Mouse (Mus musculus): ENCODE results near the gene Gsg1l. TPM values are rescaled to one million over a fixed set of nuclear protein-coding genes. Genes with fewer than 3 reads are reported as not detected.

Gsg1l gene
- polyA plus RNA-seq, 1 experiment, result 0.58 TPM

DNA sequence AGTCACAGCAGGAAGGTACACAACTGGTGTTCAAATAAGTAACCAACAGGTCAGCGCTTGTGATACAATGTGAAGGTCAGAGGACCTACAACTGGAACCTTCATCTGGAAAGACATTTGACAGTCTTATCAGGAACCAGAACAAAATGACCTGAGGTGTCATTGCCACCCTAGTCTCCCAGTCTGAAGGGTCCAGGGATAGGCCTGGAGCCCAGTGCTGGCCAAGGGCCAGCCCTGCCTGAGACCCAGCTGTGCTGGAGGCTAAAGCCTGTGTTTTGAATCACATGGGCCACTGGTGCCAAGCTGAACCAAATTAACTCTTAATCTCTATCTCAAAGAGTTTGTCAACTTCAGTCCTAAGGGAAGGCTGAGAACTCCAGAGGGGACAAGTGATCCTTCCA is 86.1 kb downstream of the Gsg1l start:
- H3K9me3 ChIP-seq, result no peaks in the 10 kb centered on the region
- no peaks in the 10 kb centered on the region for H3K36me3 ChIP-seq (replicated peaks; ENCODE audit: low read length)
- H3K4me1 ChIP-seq, result peaks cover 5% of the 10 kb centered on the region; the same call in 1 of the 2 replicates
- TF ChIP-seq FLI1 (IDR thresholded peaks at IDR 0.05; ENCODE audit: low read length) (no peak), GATA1 (IDR thresholded peaks at IDR 0.05; ENCODE audit: borderline replicate concordance, low read length) (no peak)
- no peak overlapping the region for H3K4me3 ChIP-seq (replicated peaks)
- peaks cover 47% of the 10 kb centered on the region for H3K27me3 ChIP-seq (replicated peaks)

DNA sequence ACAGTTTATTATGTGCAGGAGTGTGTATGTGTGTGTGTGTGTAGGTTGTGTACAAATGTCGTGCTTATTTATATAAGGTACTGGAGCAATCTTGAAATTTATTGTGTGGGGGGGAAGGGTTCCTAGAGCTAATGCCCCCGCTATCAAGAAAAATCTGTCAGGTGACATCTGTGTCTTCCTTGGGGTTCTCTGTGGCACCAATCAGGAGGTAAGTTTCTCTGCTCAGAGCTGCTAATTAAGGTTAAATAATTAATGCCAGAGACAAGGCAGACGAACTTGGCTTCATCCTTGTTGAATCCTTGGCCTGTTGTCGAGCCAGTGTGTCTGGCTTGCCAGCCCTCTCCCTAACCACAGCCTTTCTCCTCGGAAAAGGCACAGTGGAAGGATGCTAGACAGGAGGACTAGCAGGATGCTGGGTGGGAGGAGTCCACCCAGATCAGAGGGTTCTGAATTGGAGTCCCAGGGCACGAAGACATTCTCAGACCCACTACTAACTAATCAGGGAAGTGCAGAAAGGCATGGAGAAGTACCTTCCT is 89.8 kb downstream of the Gsg1l start:
- peaks cover 59% of the 10 kb centered on the region for H3K27me3 ChIP-seq (replicated peaks)
- no peaks in the 10 kb centered on the region for H3K9me3 ChIP-seq
- H3K4me1 ChIP-seq, result peaks cover 5% of the 10 kb centered on the region; the same call in 1 of the 2 replicates
- TF ChIP-seq GATA1 (IDR thresholded peaks at IDR 0.05; ENCODE audit: borderline replicate concordance, low read length), result no peak
- no peak for TF ChIP-seq FLI1 (IDR thresholded peaks at IDR 0.05; ENCODE audit: low read length)
- H3K36me3 ChIP-seq (replicated peaks; ENCODE audit: low read length), result no peaks in the 10 kb centered on the region
- no peak overlapping the region for H3K4me3 ChIP-seq (replicated peaks)

DNA sequence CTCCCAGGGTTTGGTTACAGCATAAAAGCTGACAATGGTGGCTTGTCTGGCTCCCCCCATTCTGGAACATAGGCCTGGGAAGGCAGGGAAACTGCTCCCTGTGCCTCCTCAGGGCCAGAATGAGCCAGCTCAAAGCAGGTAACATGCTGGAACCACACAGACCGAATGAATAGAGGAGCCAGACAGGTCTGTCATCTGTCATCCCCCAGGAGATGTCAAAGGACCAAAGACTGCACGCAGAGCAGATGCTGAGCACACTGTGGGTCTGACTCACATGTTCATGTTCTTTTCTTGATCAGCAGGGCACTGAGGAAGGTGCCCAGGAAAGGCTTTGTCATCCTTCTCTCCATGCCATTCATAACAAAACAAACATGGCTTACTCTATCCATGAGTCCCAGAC is 90.4 kb downstream of the Gsg1l start:
- Histone ChIP-seq H3K4me3 (replicated peaks) (no peak overlapping the region), H3K9me3 (no peaks in the 10 kb centered on the region), H3K36me3 (replicated peaks; ENCODE audit: low read length) (no peaks in the 10 kb centered on the region), H3K4me1 (peaks cover 5% of the 10 kb centered on the region; the same call in 1 of the 2 replicates), H3K27me3 (replicated peaks) (peaks cover 63% of the 10 kb centered on the region)
- TF ChIP-seq FLI1 (IDR thresholded peaks at IDR 0.05; ENCODE audit: low read length) (no peak), GATA1 (IDR thresholded peaks at IDR 0.05; ENCODE audit: borderline replicate concordance, low read length) (no peak)

DNA sequence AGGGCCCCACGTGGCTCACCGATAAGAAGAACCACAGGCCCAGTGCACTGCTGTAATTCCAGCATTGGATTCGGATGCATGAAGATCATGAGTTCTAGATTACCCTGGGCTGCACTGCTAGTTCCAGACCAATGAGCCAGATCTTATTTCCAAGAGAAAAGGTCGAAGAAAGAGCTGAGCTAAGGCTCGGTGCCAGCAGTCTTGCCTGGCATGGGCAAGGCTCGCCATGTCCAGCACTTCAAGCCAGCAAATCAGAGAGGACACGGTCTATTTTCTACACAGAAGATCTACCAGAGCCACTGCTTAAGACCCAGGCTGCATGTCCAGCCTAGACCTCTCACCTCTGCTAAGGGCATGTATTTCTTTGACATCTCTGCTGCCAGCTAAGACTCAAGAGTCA is 92.2 kb downstream of the Gsg1l start:
- no peak overlapping the region for H3K4me3 ChIP-seq (replicated peaks)
- H3K36me3 ChIP-seq (replicated peaks; ENCODE audit: low read length), result no peaks in the 10 kb centered on the region
- TF ChIP-seq FLI1 (IDR thresholded peaks at IDR 0.05; ENCODE audit: low read length) (no peak), GATA1 (IDR thresholded peaks at IDR 0.05; ENCODE audit: borderline replicate concordance, low read length) (no peak)
- H3K4me1 ChIP-seq, result peaks cover 5% of the 10 kb centered on the region; the same call in 1 of the 2 replicates
- no peaks in the 10 kb centered on the region for H3K9me3 ChIP-seq
- peaks cover 66% of the 10 kb centered on the region for H3K27me3 ChIP-seq (replicated peaks)

DNA sequence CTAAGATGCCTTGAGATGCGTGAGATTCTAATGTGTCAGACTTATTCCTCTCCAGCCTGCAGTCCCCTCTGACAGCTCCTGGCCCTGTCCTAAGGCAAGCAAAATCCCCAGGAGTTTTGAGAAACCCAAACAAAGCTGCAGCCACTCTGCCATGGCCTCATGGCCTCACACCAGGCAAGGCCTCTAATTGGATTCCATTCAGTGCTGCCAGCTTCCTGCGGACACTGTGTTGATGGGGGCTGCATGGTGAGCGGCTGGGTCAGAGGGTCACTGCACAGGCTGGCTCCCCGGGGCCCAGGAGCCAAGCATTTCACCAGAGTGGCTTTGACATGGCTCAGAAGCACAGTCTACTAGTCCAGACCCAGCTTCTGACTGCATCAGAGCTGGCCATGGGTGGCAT is 92.7 kb downstream of the Gsg1l start:
- peaks cover 66% of the 10 kb centered on the region for H3K27me3 ChIP-seq (replicated peaks)
- H3K9me3 ChIP-seq, result no peaks in the 10 kb centered on the region
- H3K4me1 ChIP-seq, result peaks cover 2% of the 10 kb centered on the region; the same call in 1 of the 2 replicates
- no peak for TF ChIP-seq FLI1 (IDR thresholded peaks at IDR 0.05; ENCODE audit: low read length)
- H3K4me3 ChIP-seq (replicated peaks), result no peak overlapping the region
- H3K36me3 ChIP-seq (replicated peaks; ENCODE audit: low read length), result no peaks in the 10 kb centered on the region

DNA sequence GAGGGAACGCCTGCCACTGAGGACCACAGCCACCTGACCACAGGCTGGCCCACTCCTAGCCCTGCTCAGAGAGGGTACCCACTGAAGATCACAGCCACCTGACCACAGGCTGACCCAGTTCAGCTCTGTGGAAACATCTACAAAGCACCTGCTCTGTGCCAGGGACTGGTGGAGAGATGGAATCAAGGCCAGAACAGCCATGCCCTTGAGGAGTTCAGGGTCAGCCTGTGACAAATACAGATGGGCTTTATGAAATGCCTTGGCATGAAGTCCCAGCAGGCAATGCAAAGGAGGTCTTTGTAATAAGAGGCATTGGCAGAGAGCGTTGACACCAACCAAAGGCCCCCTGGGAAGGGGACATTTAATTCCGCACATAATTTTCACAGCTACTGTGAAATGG is 93.9 kb downstream of the Gsg1l start:
- H3K4me1 ChIP-seq, result no peaks in the 10 kb centered on the region
- H3K4me3 ChIP-seq (replicated peaks), result no peak overlapping the region
- no peaks in the 10 kb centered on the region for H3K36me3 ChIP-seq (replicated peaks; ENCODE audit: low read length)
- H3K27me3 ChIP-seq (replicated peaks), result peaks cover 75% of the 10 kb centered on the region
- no peak for TF ChIP-seq FLI1 (IDR thresholded peaks at IDR 0.05; ENCODE audit: low read length)
- TF ChIP-seq GATA1 (IDR thresholded peaks at IDR 0.05; ENCODE audit: borderline replicate concordance, low read length), result no peak
- no peaks in the 10 kb centered on the region for H3K9me3 ChIP-seq

DNA sequence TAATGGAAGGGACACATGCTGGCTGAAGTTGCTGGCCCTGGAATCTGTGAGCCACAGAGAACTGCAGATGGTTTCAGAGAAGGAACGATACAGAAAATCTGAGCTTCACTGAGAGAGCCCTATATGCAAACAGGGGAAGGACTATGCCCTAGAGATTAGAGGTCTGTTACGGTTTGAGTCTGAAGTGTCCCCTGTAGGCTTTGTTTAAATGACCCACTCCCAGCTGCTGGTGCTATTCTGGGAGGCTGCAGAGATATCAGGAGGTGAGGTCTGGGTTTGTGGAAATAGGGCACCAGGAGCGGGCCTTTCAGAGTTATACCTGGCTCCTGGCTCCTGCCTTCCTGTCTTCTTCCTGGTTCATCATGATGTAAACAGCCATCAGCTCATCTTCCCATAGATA is 95.1 kb downstream of the Gsg1l start:
- Histone ChIP-seq H3K27me3 (replicated peaks) (peaks cover 72% of the 10 kb centered on the region), H3K9me3 (no peaks in the 10 kb centered on the region)
- TF ChIP-seq FLI1 (IDR thresholded peaks at IDR 0.05; ENCODE audit: low read length), result no peak
- TF ChIP-seq GATA1 (IDR thresholded peaks at IDR 0.05; ENCODE audit: borderline replicate concordance, low read length), result no peak

DNA sequence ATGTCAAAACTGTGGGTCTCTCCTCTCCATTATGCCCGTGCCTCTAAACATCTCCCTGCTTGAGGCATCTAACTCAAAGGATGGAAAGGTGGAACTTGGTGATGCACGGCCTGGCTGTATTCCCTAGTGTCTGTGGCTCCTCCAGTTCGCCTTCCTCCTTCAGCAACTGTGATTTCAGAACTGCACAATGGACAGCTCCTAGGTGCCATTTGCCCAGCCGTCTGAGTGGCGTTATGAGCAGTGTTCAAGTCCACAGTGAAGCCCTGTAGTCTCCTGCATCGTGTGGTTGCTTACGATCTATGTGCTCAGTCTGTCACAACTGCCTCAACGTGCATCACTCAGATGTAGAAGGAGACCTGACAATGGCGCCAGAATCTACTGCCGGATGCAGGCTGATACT is 96.6 kb downstream of the Gsg1l start:
- no peak for TF ChIP-seq GATA1 (IDR thresholded peaks at IDR 0.05; ENCODE audit: borderline replicate concordance, low read length)
- no peak for TF ChIP-seq FLI1 (IDR thresholded peaks at IDR 0.05; ENCODE audit: low read length)
- Histone ChIP-seq H3K4me3 (replicated peaks) (no peak overlapping the region), H3K9me3 (peaks cover 7% of the 10 kb centered on the region), H3K36me3 (replicated peaks; ENCODE audit: low read length) (no peaks in the 10 kb centered on the region), H3K27me3 (replicated peaks) (peaks cover 75% of the 10 kb centered on the region), H3K4me1 (no peaks in the 10 kb centered on the region; the same call in 1 of the 2 replicates)

More for the DNA sequence above, 95.1 kb downstream of the Gsg1l start:
- Histone ChIP-seq H3K4me3 (replicated peaks) (no peak overlapping the region), H3K36me3 (replicated peaks; ENCODE audit: low read length) (no peaks in the 10 kb centered on the region), H3K4me1 (no peaks in the 10 kb centered on the region; the same call in 1 of the 2 replicates)

DNA sequence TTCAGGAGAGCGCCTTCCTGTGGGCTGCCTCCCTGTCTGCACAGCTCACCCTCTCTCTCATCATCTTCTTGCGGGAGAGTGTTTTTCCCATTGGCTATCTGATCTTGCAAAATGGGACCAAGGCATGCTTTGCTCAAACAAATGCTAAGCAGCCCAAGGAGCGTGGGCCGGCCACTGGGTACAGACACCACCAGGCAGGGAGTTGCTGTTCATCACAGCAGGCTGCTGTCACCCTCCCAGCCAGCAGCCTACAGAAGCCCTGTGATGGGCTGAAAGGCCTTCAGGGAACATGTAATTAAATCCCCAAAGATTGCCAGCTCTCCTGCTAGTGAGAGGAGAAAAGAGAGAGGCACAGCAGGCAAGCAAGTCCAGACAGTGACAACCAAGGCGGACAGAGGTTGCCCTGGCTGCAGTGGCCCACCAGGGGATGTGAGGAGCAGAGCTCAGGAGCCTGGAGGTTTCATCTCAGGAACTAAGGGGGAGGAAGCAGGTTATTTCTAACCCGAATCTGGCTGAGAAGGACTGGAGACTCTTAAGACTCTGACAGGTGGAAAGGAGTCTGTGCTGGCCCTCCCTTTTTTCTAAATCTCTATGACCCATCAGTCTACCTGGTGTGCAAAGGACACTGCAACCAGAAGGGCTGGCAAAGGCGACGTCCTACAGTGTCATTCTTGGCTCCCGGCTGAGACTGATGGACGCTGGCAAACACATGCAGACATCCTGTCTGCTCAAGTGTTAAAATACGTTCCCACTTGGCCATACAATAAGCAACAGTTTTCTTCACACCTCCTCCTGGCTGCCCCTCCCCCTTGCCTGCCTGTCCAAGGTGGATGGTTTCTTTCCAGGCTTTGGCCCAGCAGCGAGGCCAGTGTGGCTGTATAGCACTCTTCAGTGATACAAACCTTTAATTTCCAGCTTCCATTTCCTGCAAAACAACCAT is 98.0 kb downstream of the Gsg1l start:
- H3K4me1 ChIP-seq, result no peaks in the 10 kb centered on the region; the same call in 1 of the 2 replicates
- no peaks in the 10 kb centered on the region for H3K36me3 ChIP-seq (replicated peaks; ENCODE audit: low read length)
- H3K4me3 ChIP-seq (replicated peaks), result no peak overlapping the region
- peaks cover 7% of the 10 kb centered on the region for H3K9me3 ChIP-seq
- H3K27me3 ChIP-seq (replicated peaks), result peaks cover 72% of the 10 kb centered on the region
- TF ChIP-seq GATA1 (IDR thresholded peaks at IDR 0.05; ENCODE audit: borderline replicate concordance, low read length), result no peak
- TF ChIP-seq FLI1 (IDR thresholded peaks at IDR 0.05; ENCODE audit: low read length), result no peak

DNA sequence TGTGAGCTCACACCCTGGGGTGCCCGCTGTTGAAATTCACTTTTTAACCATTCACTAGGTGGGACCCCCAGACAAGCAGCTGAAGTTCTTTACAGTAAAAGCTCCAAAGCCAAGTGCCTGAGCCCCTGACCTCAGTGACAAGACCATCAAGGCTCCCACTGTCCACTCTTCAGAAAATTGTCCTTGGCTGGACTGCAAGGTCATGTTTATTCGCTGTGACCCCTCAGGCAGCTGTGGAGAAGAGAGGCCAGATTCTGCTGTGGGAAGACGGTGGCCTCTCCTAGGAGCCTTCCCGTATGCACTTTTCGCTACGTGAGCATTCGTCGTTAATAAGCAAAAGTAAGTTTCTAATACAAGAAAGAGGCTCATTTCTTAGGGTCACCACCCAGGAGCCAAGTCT is 102.6 kb downstream of the Gsg1l start:
- Histone ChIP-seq H3K4me1 (no peaks in the 10 kb centered on the region; the same call in 1 of the 2 replicates), H3K9me3 (peaks cover 7% of the 10 kb centered on the region), H3K27me3 (replicated peaks) (peaks cover 57% of the 10 kb centered on the region), H3K36me3 (replicated peaks; ENCODE audit: low read length) (no peaks in the 10 kb centered on the region), H3K4me3 (replicated peaks) (no peak overlapping the region)
- no peak for TF ChIP-seq GATA1 (IDR thresholded peaks at IDR 0.05; ENCODE audit: borderline replicate concordance, low read length)
- TF ChIP-seq FLI1 (IDR thresholded peaks at IDR 0.05; ENCODE audit: low read length), result no peak
